Mouse (Mus musculus) thymus, adult 2 months (tissue): ENCODE results near the gene G0s2. TPM values are rescaled to one million over a fixed set of nuclear protein-coding genes. Genes with fewer than 3 reads are reported as not detected.

ENCODE experiments used
- DNase-seq: peaks from one replicate; pipeline ENCODE4 v3.0.0; 2021
- H3K27ac ChIP-seq: fragments of 200-500 bp; 2 replicates; pipeline ENCODE4 v1.5.1; 2012; ENCODE audit warnings: low read length, control low read depth; ENCODE audit not compliant: control insufficient read depth, insufficient read depth
- H3K27me3 ChIP-seq: fragments of 200-500 bp; 2 replicates; pipeline ENCODE4 v1.6.1; 2012; ENCODE audit warnings: mild to moderate bottlenecking, low read length, moderate library complexity, mixed read lengths; ENCODE audit not compliant: control insufficient read depth, insufficient read depth
- H3K36me3 ChIP-seq: fragments of 200-500 bp; 2 replicates; pipeline ENCODE4 v1.6.1; 2012; ENCODE audit warnings: mild to moderate bottlenecking, low read length, moderate library complexity; ENCODE audit not compliant: control insufficient read depth, insufficient read depth
- H3K4me1 ChIP-seq: fragments of 200-500 bp; replicated peaks from 2 replicates; pipeline ENCODE4 v1.6.1; 2012; ENCODE audit warnings: low read length; ENCODE audit not compliant: control insufficient read depth, insufficient read depth
- H3K4me3 ChIP-seq: fragments of 200-500 bp; 2 replicates; pipeline ENCODE4 v1.5.1; 2012; ENCODE audit warnings: mild to moderate bottlenecking, low read length, control low read depth, moderate library complexity; ENCODE audit not compliant: control insufficient read depth, insufficient read depth
- CTCF ChIP-seq: fragments of 200-500 bp; IDR thresholded peaks from 2 replicates; pipeline ENCODE4 v1.5.1; 2012; ENCODE audit warnings: mild to moderate bottlenecking, control low read depth, low read length, moderate library complexity, borderline replicate concordance; ENCODE audit not compliant: control insufficient read depth, poor library complexity, insufficient read depth; ENCODE audit errors: extremely low read depth
- POLR2A ChIP-seq: fragments of 200-500 bp; IDR thresholded peaks from 2 replicates; pipeline ENCODE4 v1.6.1; 2012; ENCODE audit warnings: mild to moderate bottlenecking, low read length, control low read depth, moderate library complexity; ENCODE audit not compliant: control insufficient read depth, poor library complexity, insufficient read depth; ENCODE audit errors: extremely low read depth
- WGBS: fragments of 180-500 bp; shearing (Covaris S2); methylation state at CpG from one replicate; pipeline ENCODE4 v1.1.7; 2018; 5-methylcytosine and 5-hydroxymethylcytosine counted together
- polyA plus RNA-seq: library from polyadenylated mRNA; depleted of rRNA; stranded (reverse); fragments of >200 nt; gene quantifications from 2 replicates; pipeline ENCODE4 v1.2.3, GENCODE M21; 2012

The G0s2 gene
- polyA plus RNA-seq, 1 experiment: 61.6 TPM

DNA sequence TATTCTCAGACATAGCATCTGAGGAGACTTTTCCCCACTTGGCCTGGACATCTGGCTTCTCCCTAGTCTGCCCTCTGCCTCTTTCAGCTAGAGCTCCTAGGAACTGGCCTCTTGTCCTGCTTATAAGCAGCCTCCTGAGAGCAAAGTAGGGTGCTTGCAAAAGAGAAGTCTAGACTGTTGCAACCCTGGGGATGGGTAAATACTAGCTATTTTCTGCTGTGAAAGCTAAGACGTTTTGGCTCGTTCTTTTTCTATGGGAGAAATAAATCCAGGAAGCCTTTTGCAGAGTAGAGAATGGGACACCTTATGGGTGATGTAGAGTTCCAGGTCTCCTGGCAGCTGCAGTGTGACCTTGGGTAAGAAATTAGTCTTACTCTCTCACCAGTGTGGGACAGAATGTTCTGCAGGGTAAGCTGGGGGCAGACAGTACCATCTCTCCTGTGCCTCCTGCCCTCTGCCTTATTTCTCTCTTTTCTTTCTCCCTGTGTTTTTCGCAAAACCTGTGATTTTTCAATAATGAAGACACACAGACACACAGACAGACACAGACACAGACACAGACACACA, 37.6 kb upstream of the G0s2 start:
- TF ChIP-seq POLR2A: no peak
- no peak for TF ChIP-seq CTCF
- Histone ChIP-seq H3K36me3 (no peaks in the 10 kb centered on the region), H3K27me3 (no peaks in the 10 kb centered on the region), H3K4me3 (no peak overlapping the region), H3K27ac (no peak overlapping the region), H3K4me1 (0 out of 2 replicates have a peak, but pooled peaks cover 2% of the 10 kb centered on the region)
- WGBS: 86% methylated on average over 3 of the region's 3 CpGs
- no peak for DNase-seq

DNA sequence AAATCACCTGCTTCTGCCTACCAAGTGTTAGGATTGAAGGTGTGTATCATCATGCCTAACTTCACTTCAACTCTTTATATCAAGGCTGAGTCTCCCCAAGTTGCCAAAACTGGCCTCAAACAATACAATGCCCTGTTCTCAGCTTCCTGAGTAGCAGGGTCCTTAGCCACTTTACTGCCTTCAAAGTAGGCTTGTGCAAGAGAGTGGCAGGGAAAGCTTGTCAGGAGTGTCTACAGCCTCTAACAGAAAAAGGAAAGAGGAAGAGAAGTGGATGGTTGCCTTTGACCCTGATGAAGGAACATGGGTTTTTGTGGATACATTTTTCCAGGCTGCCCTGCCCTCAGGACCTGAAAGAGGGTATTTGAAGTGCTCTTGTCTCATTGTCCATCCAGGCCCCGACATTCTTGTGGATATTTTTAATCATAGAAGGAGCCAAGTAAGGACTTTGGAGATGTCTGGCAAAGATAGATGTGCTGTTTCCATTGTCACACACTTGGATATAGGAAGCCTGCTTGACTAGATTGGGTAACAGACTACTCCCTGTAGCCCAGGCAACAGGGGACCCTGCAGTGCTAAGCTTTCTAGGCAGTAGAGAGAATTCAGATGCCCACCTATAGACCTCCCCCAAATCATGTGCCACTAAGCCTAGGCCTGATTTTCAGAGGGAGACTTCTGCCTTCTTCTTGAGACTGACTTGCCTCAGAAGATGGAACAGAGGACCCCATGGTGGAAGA, 36.9 kb upstream of the G0s2 start:
- Histone ChIP-seq H3K27ac (no peak overlapping the region), H3K4me3 (no peak overlapping the region), H3K27me3 (no peaks in the 10 kb centered on the region), H3K4me1 (0 out of 2 replicates have a peak, but pooled peaks cover 2% of the 10 kb centered on the region), H3K36me3 (no peaks in the 10 kb centered on the region)
- WGBS: 50% methylated on average over 1 of the region's 1 CpGs
- no peak for DNase-seq
- TF ChIP-seq POLR2A (no peak), CTCF (no peak)

DNA sequence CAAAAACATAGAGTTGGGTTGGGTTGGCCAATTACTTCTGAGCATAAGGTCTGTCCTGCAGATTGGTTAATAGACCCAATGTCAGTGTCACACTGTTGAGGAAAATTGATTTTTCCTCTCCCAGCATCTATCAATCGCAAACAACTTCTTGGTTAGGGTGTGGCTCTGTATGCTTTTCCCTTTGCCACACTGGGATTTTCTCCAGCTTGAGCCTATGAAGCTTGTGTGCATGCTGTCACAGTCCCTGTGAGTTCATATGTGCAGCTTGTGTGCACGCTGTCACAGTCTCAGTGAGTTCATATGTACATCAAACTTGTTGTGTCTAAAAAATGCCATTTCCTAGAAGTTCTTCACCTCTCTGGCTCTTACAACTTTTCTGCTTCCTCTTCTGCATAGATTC, 33.8 kb upstream of the G0s2 start:
- TF ChIP-seq POLR2A (no peak), CTCF (no peak)
- DNase-seq: no peak
- H3K36me3 ChIP-seq: no peaks in the 10 kb centered on the region
- 92% methylated on average over 2 of the region's 2 CpGs for WGBS
- peaks cover 12% of the 10 kb centered on the region for H3K4me1 ChIP-seq
- no peaks in the 10 kb centered on the region for H3K27me3 ChIP-seq
- no peak overlapping the region for H3K27ac ChIP-seq
- H3K4me3 ChIP-seq: no peak overlapping the region

DNA sequence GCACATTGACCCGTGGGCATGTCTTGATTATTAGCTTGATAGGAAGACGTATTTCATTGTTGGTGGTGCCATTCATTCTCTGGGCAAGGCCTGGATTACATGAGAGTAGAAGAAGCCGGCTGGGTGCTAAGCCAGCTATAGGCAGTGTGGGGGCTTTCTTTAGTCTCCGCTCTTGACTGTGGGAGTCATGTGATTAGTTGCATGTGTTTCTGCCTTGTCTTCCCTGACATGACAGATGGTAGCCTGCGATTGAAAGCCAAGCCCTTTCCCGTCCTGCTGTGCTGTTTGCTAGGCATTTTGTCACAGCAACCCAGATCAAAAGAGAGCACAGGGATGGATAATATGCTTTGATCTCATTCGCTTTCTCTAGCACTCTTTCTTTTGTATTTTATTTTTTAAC, 32.4 kb upstream of the G0s2 start:
- Histone ChIP-seq H3K27ac (no peak overlapping the region), H3K4me1 (peaks cover 12% of the 10 kb centered on the region), H3K27me3 (no peaks in the 10 kb centered on the region), H3K4me3 (no peak overlapping the region), H3K36me3 (no peaks in the 10 kb centered on the region)
- no peak for DNase-seq
- WGBS: 83% methylated on average over 7 of the region's 7 CpGs
- TF ChIP-seq CTCF: no peak
- TF ChIP-seq POLR2A: no peak

DNA sequence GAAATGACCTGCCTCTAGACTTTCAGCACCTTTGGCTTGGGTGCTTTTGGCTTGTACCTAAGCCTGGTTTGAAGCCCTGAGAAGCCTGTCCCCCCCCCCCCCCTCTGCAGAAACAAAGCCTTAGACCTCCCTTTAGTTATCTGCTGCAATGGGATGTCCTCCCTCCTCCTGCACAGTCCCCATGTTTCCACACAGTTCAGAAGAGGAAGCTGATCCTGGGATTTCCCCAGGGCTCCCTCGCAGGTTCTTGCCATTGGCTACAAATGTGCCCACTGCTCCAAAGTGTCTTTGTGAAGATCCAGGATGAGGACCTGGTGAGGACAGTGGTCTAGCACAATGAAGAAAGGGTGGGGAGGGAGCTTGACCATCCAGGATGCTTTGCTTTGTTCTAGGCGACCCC, 30.1 kb upstream of the G0s2 start:
- H3K4me1 ChIP-seq: peaks cover 12% of the 10 kb centered on the region
- 29% methylated on average over 2 of the region's 2 CpGs for WGBS
- H3K36me3 ChIP-seq: no peaks in the 10 kb centered on the region
- no peaks in the 10 kb centered on the region for H3K27me3 ChIP-seq
- TF ChIP-seq POLR2A (no peak), CTCF (no peak)
- no peak for DNase-seq
- H3K27ac ChIP-seq: no peak overlapping the region
- H3K4me3 ChIP-seq: no peak overlapping the region

DNA sequence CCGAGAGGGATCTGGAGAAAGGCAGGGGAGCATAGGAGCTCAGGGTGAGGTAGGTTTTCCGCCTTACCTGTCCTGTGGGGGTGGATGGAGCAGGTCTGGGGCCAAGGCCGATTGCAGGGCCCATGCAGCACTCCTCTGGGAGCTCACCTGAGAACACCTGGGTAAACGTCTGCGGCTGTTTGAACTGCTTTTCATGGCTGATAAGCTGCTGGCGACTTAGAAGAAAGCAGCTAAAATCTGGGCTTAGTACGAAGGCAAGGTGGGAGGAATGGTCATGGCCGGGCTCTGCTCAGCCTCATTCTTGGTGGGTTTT, 29.0 kb upstream of the G0s2 start:
- Histone ChIP-seq H3K4me3 (no peak overlapping the region), H3K27me3 (no peaks in the 10 kb centered on the region), H3K36me3 (no peaks in the 10 kb centered on the region), H3K4me1 (peaks cover 12% of the 10 kb centered on the region), H3K27ac (no peak overlapping the region)
- DNase-seq: no peak
- 85% methylated on average over 8 of the region's 8 CpGs for WGBS
- TF ChIP-seq POLR2A (no peak), CTCF (no peak)
